Mouse (Mus musculus) brain, embryonic 14.5 days (tissue): ENCODE results near the gene Gm28230.

ENCODE experiments used
- CTCF ChIP-seq: fragments of 200-500 bp; IDR thresholded peaks from 2 replicates; pipeline ENCODE4 v1.5.1; 2012; ENCODE audit warnings: inconsistent platforms, mild to moderate bottlenecking, moderate library complexity, borderline replicate concordance; ENCODE audit not compliant: insufficient read depth, insufficient read length; ENCODE audit errors: extremely low read depth
- POLR2A ChIP-seq: fragments of 200-500 bp; IDR thresholded peaks from 2 replicates; pipeline ENCODE4 v1.6.1; 2012; ENCODE audit warnings: mild to moderate bottlenecking, inconsistent platforms, borderline replicate concordance; ENCODE audit not compliant: poor library complexity, insufficient read depth, insufficient read length, severe bottlenecking; ENCODE audit errors: extremely low read depth

DNA sequence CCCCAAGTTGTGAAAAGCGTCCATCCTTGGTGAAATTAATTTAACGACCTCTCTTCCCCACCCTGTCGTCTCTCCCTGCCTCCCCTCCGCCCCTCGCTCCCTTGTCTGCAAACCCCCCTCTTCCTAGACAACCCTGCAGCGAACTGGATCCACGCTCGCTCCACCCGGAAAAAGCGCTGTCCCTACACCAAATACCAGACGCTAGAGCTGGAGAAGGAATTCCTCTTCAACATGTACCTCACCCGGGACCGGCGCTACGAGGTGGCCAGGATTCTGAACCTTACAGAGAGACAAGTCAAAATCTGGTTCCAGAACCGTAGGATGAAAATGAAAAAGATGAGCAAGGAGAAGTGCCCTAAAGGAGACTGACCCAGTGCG, 27.5 kb upstream of the Gm28230 start:
- no peak for TF ChIP-seq CTCF
- TF ChIP-seq POLR2A: no peak
